Mouse (Mus musculus) embryonic facial prominence, embryonic 15.5 days (tissue): ENCODE measurements around the gene Mtx1. TPM values are rescaled to one million over a fixed set of nuclear protein-coding genes. Genes with fewer than 3 reads are reported as not detected.
A peak's percentile ranks its signal among the peaks of the same experiment; 100 is the strongest.

Source experiments
- ATAC-seq: fragments of 200-750 bp; cut with Nextera tagmentation; 2 replicates; pipeline ENCODE4 v1.8.0; 2017; ENCODE audit warnings: low read depth, moderate TSS enrichment; ENCODE audit not compliant: insufficient number of reproducible peaks, low FRiP score, low TSS enrichment
- H3K27ac ChIP-seq: fragments of 300-500 bp; sonication (generic); replicated peaks from 2 replicates; pipeline ENCODE4 v1.5.1; 2015; ENCODE audit warnings: mild to moderate bottlenecking, inconsistent platforms
- H3K27me3 ChIP-seq: fragments of 300-500 bp; sonication (generic); 2 replicates; pipeline ENCODE4 v1.6.1; 2015; ENCODE audit warnings: inconsistent platforms
- H3K36me3 ChIP-seq: fragments of 300-500 bp; sonication (generic); 2 replicates; pipeline ENCODE4 v1.6.1; 2015; ENCODE audit warnings: mild to moderate bottlenecking, inconsistent platforms
- H3K4me1 ChIP-seq: fragments of 300-500 bp; sonication (generic); 2 replicates; pipeline ENCODE4 v1.6.1; 2015; ENCODE audit warnings: inconsistent platforms
- H3K4me2 ChIP-seq: fragments of 300-500 bp; sonication (generic); replicated peaks from 2 replicates; pipeline ENCODE4 v1.6.1; 2015; ENCODE audit warnings: mild to moderate bottlenecking, inconsistent platforms
- H3K4me3 ChIP-seq: fragments of 300-500 bp; sonication (generic); replicated peaks from 2 replicates; pipeline ENCODE4 v1.5.1; 2015; ENCODE audit warnings: mild to moderate bottlenecking, inconsistent platforms
- H3K9ac ChIP-seq: fragments of 300-500 bp; sonication (generic); 2 replicates; pipeline ENCODE4 v1.6.1; 2015; ENCODE audit warnings: inconsistent platforms
- H3K9me3 ChIP-seq: fragments of 300-500 bp; sonication (generic); replicated peaks from 2 replicates; pipeline ENCODE4 v1.6.1; 2016; ENCODE audit warnings: inconsistent platforms
- WGBS: fragments of 180-500 bp; shearing (Covaris S2); methylation state at CpG from one replicate; pipeline ENCODE4 v1.1.7; 2015; 5-methylcytosine and 5-hydroxymethylcytosine counted together
- polyA plus RNA-seq: library from polyadenylated mRNA; unstranded; fragments of >200 nt; fragmentation: Nextera tagmentation; extraction: Ambion mirVana; gene quantifications from 2 replicates; pipeline ENCODE4 v1.2.1, GENCODE M21; 2015

Mtx1 gene
- polyA plus RNA-seq, result 173 and 196 TPM in 2 replicates

- no peaks in the 10 kb centered on the region for H3K9me3 ChIP-seq
- no peak for ATAC-seq
These were observed at the start of gene Mtx1 for GRCm38 (mm10) chr3:89226900-89227299. TSS of gene Mtx1 (minus strand) at chr3:89227088.

GRCm38 (mm10) chr3:89276061-89276460 lies 49.2 kb upstream of the Mtx1 start:
- peak overlapping the region; percentile 95; the same call in 1 of the 2 replicates for H3K4me2 ChIP-seq
- 85% methylated on average over 13 of the region's 13 CpGs for WGBS

More at GRCm38 (mm10) chr3:89226900-89227299, at the start of gene Mtx1:
- H3K4me1 ChIP-seq, result peaks cover 37% of the 10 kb centered on the region
- no peaks in the 10 kb centered on the region; the same call in 1 of the 2 replicates for H3K27me3 ChIP-seq
- WGBS, result 3% methylated on average over 20 of the region's 21 CpGs
- H3K27ac ChIP-seq, result peak within 1 kb of the TSS; percentile 89
- peak within 1 kb of the TSS; percentile 46 for H3K4me3 ChIP-seq
- H3K36me3 ChIP-seq, result peaks cover 9% of the 10 kb centered on the region; the same call in 1 of the 2 replicates
- H3K4me2 ChIP-seq, result peak within 1 kb of the TSS; percentile 82
- peak within 1 kb of the TSS; percentile 7; the same call in 1 of the 2 replicates for H3K9ac ChIP-seq

GRCm38 (mm10) chr3:89271760-89272159 lies 44.9 kb upstream of the Mtx1 start:
- Histone ChIP-seq H3K27me3 (no peaks in the 10 kb centered on the region), H3K4me2 (no peak overlapping the region), H3K9me3 (no peaks in the 10 kb centered on the region), H3K36me3 (peaks cover 41% of the 10 kb centered on the region), H3K9ac (no peak overlapping the region), H3K4me3 (no peak overlapping the region), H3K4me1 (peaks cover 59% of the 10 kb centered on the region), H3K27ac (no peak overlapping the region)
- ATAC-seq, result no peak
- 54% methylated on average over 6 of the region's 6 CpGs for WGBS

More at GRCm38 (mm10) chr3:89276061-89276460, 49.2 kb upstream of the Mtx1 start:
- no peak overlapping the region for H3K9ac ChIP-seq
- H3K36me3 ChIP-seq, result peaks cover 37% of the 10 kb centered on the region
- H3K9me3 ChIP-seq, result no peaks in the 10 kb centered on the region
- no peak overlapping the region; the same call in 1 of the 2 replicates for H3K4me3 ChIP-seq
- H3K4me1 ChIP-seq, result peaks cover 61% of the 10 kb centered on the region
- H3K27me3 ChIP-seq, result no peaks in the 10 kb centered on the region
- ATAC-seq, result no peak
- 0 out of 2 replicates have a peak overlapping the region, but pooled peaks have one; percentile 11 for H3K27ac ChIP-seq

GRCm38 (mm10) chr3:89270891-89271290 lies 44.0 kb upstream of the Mtx1 start:
- H3K4me1 ChIP-seq, result peaks cover 56% of the 10 kb centered on the region
- H3K4me3 ChIP-seq, result peak overlapping the region; percentile 53
- H3K9ac ChIP-seq, result 0 out of 2 replicates have a peak overlapping the region, but pooled peaks have one; percentile 41
- H3K4me2 ChIP-seq, result peak overlapping the region; percentile 70
- peak overlapping the region; percentile 87 for H3K27ac ChIP-seq
- 46% methylated on average over 6 of the region's 6 CpGs for WGBS
- ATAC-seq, result no peak
- peaks cover 37% of the 10 kb centered on the region for H3K36me3 ChIP-seq
- no peaks in the 10 kb centered on the region for H3K27me3 ChIP-seq
- H3K9me3 ChIP-seq, result no peaks in the 10 kb centered on the region

- Histone ChIP-seq H3K27me3 (no peaks in the 10 kb centered on the region), H3K4me3 (peak within 1 kb of the TSS; percentile 53), H3K4me1 (peaks cover 57% of the 10 kb centered on the region), H3K9ac (peak within 1 kb of the TSS; percentile 41), H3K9me3 (no peaks in the 10 kb centered on the region), H3K4me2 (peak within 1 kb of the TSS; percentile 70), H3K36me3 (peaks cover 30% of the 10 kb centered on the region), H3K27ac (peak within 1 kb of the TSS; percentile 87)
- ATAC-seq, result peak; percentile 76
- WGBS, result 2% methylated on average over 38 of the region's 39 CpGs
These were observed 43.3 kb upstream of the Mtx1 start, which contains the start of gene Slc50a1 for GRCm38 (mm10) chr3:89270051-89270755. TSS of gene Slc50a1 (minus strand) at chr3:89270570.

GRCm38 (mm10) chr3:89268916-89269315 lies 42.0 kb upstream of the Mtx1 start:
- 54% methylated on average over 8 of the region's 8 CpGs for WGBS
- H3K27me3 ChIP-seq, result no peaks in the 10 kb centered on the region
- no peaks in the 10 kb centered on the region for H3K9me3 ChIP-seq
- H3K36me3 ChIP-seq, result peaks cover 19% of the 10 kb centered on the region
- no peak overlapping the region for H3K9ac ChIP-seq
- H3K27ac ChIP-seq, result no peak overlapping the region
- no peak overlapping the region; the same call in 1 of the 2 replicates for H3K4me3 ChIP-seq
- ATAC-seq, result no peak
- peak overlapping the region; percentile 70 for H3K4me2 ChIP-seq
- peaks cover 57% of the 10 kb centered on the region for H3K4me1 ChIP-seq

- ATAC-seq, result peak; percentile 85
- Histone ChIP-seq H3K36me3 (0 out of 2 replicates have a peak, but pooled peaks cover 5% of the 10 kb centered on the region), H3K4me2 (peak overlapping the region; percentile 75), H3K9ac (peak overlapping the region; percentile 76), H3K4me1 (peaks cover 48% of the 10 kb centered on the region), H3K27ac (peak overlapping the region; percentile 78), H3K4me3 (peak overlapping the region; percentile 76), H3K27me3 (no peaks in the 10 kb centered on the region), H3K9me3 (no peaks in the 10 kb centered on the region)
- under 1% methylated on average over 20 of the region's 20 CpGs for WGBS
These were observed 39.6 kb upstream of the Mtx1 start for GRCm38 (mm10) chr3:89266439-89266893.

GRCm38 (mm10) chr3:89262417-89262816 lies 35.5 kb upstream of the Mtx1 start:
- no peak overlapping the region for H3K4me2 ChIP-seq
- H3K4me3 ChIP-seq, result no peak overlapping the region
- 0 out of 2 replicates have a peak overlapping the region, but pooled peaks have one; percentile 34 for H3K27ac ChIP-seq
- WGBS, result 65% methylated on average over 10 of the region's 10 CpGs
- no peak for ATAC-seq
- no peaks in the 10 kb centered on the region for H3K36me3 ChIP-seq
- no peaks in the 10 kb centered on the region for H3K27me3 ChIP-seq
- no peaks in the 10 kb centered on the region for H3K9me3 ChIP-seq
- peaks cover 21% of the 10 kb centered on the region for H3K4me1 ChIP-seq
- 0 out of 2 replicates have a peak overlapping the region, but pooled peaks have one; percentile 6 for H3K9ac ChIP-seq

GRCm38 (mm10) chr3:89260211-89260610 lies 33.3 kb upstream of the Mtx1 start:
- no peaks in the 10 kb centered on the region for H3K36me3 ChIP-seq
- no peaks in the 10 kb centered on the region for H3K27me3 ChIP-seq
- peaks cover 10% of the 10 kb centered on the region; the same call in 1 of the 2 replicates for H3K4me1 ChIP-seq
- no peak overlapping the region for H3K4me3 ChIP-seq
- H3K9ac ChIP-seq, result no peak overlapping the region
- ATAC-seq, result no peak
- H3K4me2 ChIP-seq, result no peak overlapping the region
- WGBS, result 78% methylated on average over 3 of the region's 3 CpGs
- H3K9me3 ChIP-seq, result no peaks in the 10 kb centered on the region
- no peak overlapping the region for H3K27ac ChIP-seq

GRCm38 (mm10) chr3:89259076-89259475 lies 32.2 kb upstream of the Mtx1 start, which contains the start of gene Dpm3:
TSS of gene Dpm3 (plus strand) at chr3:89259358.
- peaks cover 10% of the 10 kb centered on the region; the same call in 1 of the 2 replicates for H3K4me1 ChIP-seq
- WGBS, result 55% methylated on average over 7 of the region's 7 CpGs
- no peaks in the 10 kb centered on the region for H3K36me3 ChIP-seq
- no peak for ATAC-seq
- no peaks in the 10 kb centered on the region for H3K27me3 ChIP-seq
- H3K4me2 ChIP-seq, result no peak within 1 kb of the TSS
- H3K9me3 ChIP-seq, result no peaks in the 10 kb centered on the region
- H3K9ac ChIP-seq, result no peak within 1 kb of the TSS
- no peak within 1 kb of the TSS for H3K4me3 ChIP-seq
- no peak within 1 kb of the TSS for H3K27ac ChIP-seq

GRCm38 (mm10) chr3:89256177-89256576 lies 29.3 kb upstream of the Mtx1 start:
- no peaks in the 10 kb centered on the region for H3K27me3 ChIP-seq
- no peaks in the 10 kb centered on the region for H3K36me3 ChIP-seq
- 77% methylated on average over 5 of the region's 5 CpGs for WGBS
- H3K4me3 ChIP-seq, result no peak overlapping the region
- no peak overlapping the region for H3K27ac ChIP-seq
- no peak overlapping the region for H3K4me2 ChIP-seq
- H3K9ac ChIP-seq, result no peak overlapping the region
- no peaks in the 10 kb centered on the region for H3K9me3 ChIP-seq
- no peak for ATAC-seq
- H3K4me1 ChIP-seq, result peaks cover 15% of the 10 kb centered on the region
